Mouse (Mus musculus) embryonic fibroblast, embryonic 13.5 days (primary cell): ENCODE results near the gene Syt6. TPM values are rescaled to one million over a fixed set of nuclear protein-coding genes. Genes with fewer than 3 reads are reported as not detected.
A peak's percentile ranks its signal among the peaks of the same experiment; 100 is the strongest.

Experiments used
- H3K27ac ChIP-seq: 2 replicates; pipeline ENCODE4 v1.5.1; 2012; ENCODE audit warnings: low read length, control low read depth, inconsistent platforms; ENCODE audit not compliant: insufficient read depth
- H3K4me1 ChIP-seq: 2 replicates; pipeline ENCODE4 v1.6.1; 2011; ENCODE audit warnings: low read length; ENCODE audit not compliant: control insufficient read depth, insufficient read depth
- H3K4me3 ChIP-seq: 2 replicates; pipeline ENCODE4 v1.5.1; 2011; ENCODE audit warnings: mild to moderate bottlenecking, control low read depth, low read length; ENCODE audit not compliant: insufficient read depth
- CTCF ChIP-seq: IDR thresholded peaks from 2 replicates; pipeline ENCODE4 v1.5.1; 2011; ENCODE audit warnings: mild to moderate bottlenecking, control low read depth, low read length, moderate library complexity, borderline replicate concordance; ENCODE audit not compliant: insufficient read depth
- POLR2A ChIP-seq: IDR thresholded peaks from 2 replicates; pipeline ENCODE4 v1.6.1; 2011; ENCODE audit warnings: low read depth, mild to moderate bottlenecking, control low read depth, low read length, moderate library complexity
- polyA plus RNA-seq: library from polyadenylated mRNA; stranded (reverse); fragments of >200 nt; gene quantifications from 2 replicates; pipeline ENCODE4 v1.2.4, GENCODE M21; 2011; ENCODE audit warnings: low read depth; ENCODE audit not compliant: missing spikeins, insufficient read length

The Syt6 gene
- 0.32 TPM in 1 of 2 replicates, not detected in the other for polyA plus RNA-seq

DNA sequence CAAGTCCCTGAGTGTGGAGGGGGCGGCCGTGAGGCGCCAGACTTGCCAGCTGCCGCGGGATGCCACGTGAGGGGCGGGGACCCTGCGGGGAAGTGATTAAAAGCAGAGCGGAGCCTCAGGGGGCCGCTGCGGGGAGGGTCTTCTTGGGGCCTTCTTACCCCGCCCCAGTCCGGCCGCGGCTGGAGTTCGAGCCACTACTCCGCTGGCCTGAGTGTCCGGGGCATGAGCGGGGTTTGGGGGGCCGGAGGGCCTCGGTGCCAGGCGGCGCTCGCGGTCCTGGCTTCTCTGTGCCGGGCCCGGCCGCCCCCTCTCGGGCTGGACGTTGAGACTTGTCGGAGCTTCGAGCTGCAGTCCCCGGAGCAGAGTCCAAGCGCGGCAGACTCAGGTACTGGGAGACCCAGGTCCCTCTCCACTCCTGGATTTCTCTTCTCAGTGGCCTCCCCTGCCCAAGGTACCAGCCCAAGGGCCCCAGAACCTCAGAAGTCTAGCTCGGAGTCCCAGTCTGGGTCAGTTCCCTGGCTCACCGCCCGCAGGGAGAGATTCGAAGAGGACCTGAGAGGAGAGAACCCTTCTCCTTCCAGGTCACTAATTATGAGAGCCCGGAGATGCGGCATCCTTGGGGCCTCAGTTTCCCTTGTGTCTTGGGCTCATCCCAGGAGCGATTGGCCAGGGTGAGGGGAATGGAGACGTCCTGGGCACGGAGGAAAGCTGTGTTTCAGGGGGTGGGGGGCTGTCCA is at the start of gene Syt6:
Gene Syt6 (plus strand): TSS at position 76 of the 737 bp plus-strand sequence.
- H3K4me3 ChIP-seq = peak within 1 kb of the TSS; percentile 20; the same call in 1 of the 2 replicates
- no peak for TF ChIP-seq POLR2A
- no peak for TF ChIP-seq CTCF
- no peaks in the 10 kb centered on the region for H3K4me1 ChIP-seq
- no peak within 1 kb of the TSS for H3K27ac ChIP-seq

DNA sequence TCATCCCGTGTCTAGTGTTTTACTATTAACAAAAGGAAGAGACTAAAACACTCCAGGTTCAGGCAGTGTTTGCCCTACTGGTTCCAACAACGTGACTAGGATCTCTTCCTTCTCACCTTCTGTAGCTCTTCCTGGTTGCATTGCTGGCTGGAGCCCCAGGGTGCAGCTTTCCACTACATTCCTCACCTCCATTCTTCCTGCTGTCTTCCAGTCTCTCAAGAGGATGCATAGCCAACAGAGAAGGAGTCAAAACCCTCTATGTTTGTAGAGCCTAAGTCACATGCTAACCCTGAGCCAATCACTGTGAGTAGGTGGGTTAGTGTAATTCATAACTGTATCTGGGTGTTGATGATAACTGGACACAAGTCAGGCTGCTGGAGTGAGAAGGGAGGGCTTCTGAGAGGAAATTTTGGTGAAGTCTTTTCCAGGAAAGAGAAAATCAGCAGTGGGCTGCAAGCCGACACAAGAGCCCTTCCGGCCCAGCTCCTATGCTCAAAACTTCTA is 48.8 kb upstream of the Syt6 start:
- Histone ChIP-seq H3K27ac (no peak overlapping the region), H3K4me1 (no peaks in the 10 kb centered on the region), H3K4me3 (no peak overlapping the region)
- TF ChIP-seq POLR2A = no peak
- no peak for TF ChIP-seq CTCF

DNA sequence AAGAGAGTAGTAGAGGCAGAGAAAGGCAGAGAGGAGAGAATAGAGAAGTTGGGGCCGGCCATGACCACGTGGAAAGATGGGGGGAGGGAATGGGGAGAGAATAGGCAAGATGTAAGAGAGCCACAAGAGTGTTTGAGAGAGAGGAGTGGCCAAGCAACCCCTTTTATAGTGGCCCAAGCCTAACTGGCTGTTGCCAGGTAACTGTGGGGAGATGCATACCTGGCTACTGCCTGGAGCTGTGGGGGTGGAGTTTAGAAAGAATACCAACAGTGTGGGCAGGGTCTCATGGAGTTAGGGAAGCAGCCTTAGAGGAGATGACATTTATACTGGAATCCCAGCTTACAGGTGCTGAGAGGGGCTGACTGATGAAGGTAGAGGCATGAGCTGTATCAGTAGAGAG is 48.2 kb upstream of the Syt6 start:
- no peaks in the 10 kb centered on the region for H3K4me1 ChIP-seq
- no peak overlapping the region for H3K4me3 ChIP-seq
- no peak overlapping the region for H3K27ac ChIP-seq
- no peak for TF ChIP-seq POLR2A
- no peak for TF ChIP-seq CTCF

DNA sequence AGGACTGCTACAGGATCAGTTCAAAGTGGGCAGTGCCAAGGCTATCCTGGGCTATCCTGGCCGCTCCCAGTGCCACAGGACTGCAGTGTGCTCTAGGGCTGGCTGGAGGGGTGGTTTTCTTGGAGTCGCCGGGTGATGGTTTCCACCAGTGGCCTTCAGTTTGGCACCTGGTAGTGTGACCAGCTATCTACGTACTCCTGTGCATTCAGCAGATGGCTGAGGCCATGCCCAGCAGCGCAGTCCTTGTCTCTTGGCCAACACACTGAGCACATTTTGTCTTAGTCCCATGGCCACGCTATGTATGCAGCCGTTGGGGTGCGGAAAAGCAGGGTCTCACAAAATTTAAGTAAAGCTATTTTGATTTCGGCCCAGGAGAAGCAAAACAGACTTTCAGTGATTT is 41.0 kb upstream of the Syt6 start:
- H3K4me3 ChIP-seq = no peak overlapping the region
- no peaks in the 10 kb centered on the region for H3K4me1 ChIP-seq
- H3K27ac ChIP-seq = no peak overlapping the region
- no peak for TF ChIP-seq CTCF
- TF ChIP-seq POLR2A = no peak

DNA sequence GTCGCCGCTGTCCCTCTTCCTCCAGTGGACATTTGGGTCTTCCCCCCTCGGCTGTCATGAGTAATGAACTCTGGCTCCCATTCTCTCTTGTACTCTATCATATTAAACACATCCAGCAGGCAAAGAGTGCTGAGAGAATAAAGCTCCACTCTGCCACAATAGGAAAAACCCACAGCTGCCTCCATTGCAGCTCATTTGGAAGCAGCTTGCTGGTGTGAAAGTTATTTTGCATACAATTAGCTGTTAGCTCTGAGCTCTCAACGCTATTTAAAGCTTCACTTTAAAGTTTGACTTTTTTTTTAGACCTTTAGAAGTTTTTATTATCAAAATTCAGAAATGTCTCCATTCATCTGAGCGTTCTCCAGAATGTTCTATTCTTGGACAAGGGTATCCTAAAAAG is 39.8 kb upstream of the Syt6 start:
- TF ChIP-seq POLR2A (no peak), CTCF (no peak)
- Histone ChIP-seq H3K27ac (no peak overlapping the region), H3K4me1 (no peaks in the 10 kb centered on the region), H3K4me3 (no peak overlapping the region)

DNA sequence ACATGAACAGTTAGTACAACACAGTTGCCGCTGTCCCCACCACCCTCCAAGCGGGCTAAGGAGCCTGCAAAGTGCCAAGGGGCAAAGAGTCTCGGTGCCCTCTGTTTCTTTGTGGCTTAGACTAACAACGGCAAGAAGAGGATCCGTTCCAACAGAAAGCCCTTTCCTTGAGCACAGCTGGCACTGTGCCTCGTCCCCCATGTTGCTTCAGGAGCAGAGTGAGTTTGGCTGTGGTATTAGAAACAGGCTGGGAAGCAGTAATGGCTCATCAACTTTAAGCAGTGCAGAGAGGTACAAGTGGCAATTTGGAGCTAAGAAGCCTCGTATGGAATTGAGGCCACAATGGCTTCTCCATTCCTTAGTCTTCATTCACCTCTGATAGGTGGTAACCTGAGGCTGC is 35.9 kb upstream of the Syt6 start:
- Histone ChIP-seq H3K4me1 (no peaks in the 10 kb centered on the region), H3K27ac (no peak overlapping the region), H3K4me3 (no peak overlapping the region)
- TF ChIP-seq CTCF = no peak
- no peak for TF ChIP-seq POLR2A

DNA sequence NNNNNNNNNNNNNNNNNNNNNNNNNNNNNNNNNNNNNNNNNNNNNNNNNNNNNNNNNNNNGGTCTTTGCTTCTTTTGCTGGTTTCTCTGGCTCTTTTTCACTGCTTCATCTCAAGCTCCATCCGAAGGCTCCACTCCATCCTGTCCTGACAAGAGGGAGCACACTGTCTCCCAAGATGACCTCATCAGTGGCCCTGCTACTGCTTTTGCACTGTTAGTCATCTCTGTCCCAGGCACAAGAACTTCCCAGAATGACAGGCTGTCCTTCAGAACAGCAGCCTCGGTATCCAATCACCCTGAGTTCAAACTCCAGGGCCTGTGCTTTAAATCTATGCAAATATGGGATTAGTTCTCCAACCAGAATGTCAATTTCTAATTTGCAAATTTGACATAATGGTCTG is 28.9 kb upstream of the Syt6 start:
- TF ChIP-seq POLR2A (no peak), CTCF (no peak)
- Histone ChIP-seq H3K4me3 (no peak overlapping the region), H3K27ac (no peak overlapping the region), H3K4me1 (no peaks in the 10 kb centered on the region)

DNA sequence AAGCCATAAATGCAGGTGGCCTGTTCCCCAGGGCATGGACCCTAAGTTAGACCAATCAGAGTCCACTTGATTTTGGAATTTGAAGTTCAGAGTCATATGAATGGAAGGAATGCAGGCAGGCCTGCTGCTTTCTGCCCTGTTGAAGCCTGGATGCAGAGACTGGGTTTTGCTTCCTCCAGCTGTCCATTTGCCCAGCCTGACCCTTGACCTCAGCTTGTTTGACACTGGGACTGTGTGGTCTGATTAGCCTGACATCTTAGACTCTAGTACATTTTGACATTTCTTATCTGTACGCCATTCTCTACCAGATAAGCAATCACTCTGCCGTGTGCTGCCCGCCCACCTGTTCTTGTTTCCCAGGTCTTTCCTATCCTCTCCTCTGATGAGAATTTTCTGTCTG is 28.4 kb upstream of the Syt6 start:
- Histone ChIP-seq H3K4me3 (no peak overlapping the region), H3K27ac (no peak overlapping the region), H3K4me1 (no peaks in the 10 kb centered on the region)
- no peak for TF ChIP-seq POLR2A
- no peak for TF ChIP-seq CTCF

DNA sequence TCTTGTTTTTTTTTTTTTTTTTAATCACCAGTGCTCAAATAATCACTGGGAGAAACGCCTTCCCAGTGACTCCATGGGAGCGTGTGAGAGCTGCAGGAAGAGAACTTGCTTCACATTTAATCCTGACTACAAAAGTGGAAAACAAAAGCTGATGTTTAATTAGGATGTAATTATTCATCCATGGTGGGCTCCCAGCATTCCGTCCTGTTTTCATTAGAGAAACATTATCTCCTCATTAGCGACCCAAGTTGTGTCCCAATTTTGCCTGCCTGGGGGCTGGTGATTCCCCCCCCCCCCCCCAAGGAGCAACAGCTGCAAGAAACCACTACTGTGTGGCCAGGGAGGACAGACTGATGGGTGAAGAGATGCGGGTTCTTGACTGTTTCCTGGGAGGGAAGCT is 24.8 kb upstream of the Syt6 start:
- Histone ChIP-seq H3K4me1 (no peaks in the 10 kb centered on the region), H3K27ac (no peak overlapping the region), H3K4me3 (no peak overlapping the region)
- TF ChIP-seq CTCF (no peak), POLR2A (no peak)

DNA sequence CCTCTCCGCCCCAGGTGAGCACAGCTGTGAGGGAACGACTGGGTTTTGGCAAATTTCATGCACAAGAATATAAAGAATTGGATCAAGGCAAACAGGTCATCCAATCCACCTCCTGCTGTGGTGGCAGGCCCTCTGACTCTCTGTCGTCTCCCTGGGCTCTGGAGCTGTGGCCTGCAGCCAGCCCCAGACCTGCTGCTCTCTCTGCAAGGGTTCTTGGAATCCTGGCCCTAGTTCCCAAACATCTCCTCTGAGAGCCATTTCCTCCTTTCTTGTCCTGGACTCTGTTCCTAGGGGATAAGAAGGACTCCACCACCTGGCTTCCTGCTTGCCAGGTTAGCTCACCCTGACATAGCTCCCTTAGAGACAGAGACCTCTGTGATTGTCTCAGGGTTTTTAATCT is 7.8 kb upstream of the Syt6 start:
- H3K4me3 ChIP-seq = no peak overlapping the region
- TF ChIP-seq CTCF = no peak
- no peak for TF ChIP-seq POLR2A
- no peaks in the 10 kb centered on the region for H3K4me1 ChIP-seq
- H3K27ac ChIP-seq = no peak overlapping the region
